Mouse (Mus musculus): ENCODE measurements around the gene Arfgef2.

The Arfgef2 gene

DNA sequence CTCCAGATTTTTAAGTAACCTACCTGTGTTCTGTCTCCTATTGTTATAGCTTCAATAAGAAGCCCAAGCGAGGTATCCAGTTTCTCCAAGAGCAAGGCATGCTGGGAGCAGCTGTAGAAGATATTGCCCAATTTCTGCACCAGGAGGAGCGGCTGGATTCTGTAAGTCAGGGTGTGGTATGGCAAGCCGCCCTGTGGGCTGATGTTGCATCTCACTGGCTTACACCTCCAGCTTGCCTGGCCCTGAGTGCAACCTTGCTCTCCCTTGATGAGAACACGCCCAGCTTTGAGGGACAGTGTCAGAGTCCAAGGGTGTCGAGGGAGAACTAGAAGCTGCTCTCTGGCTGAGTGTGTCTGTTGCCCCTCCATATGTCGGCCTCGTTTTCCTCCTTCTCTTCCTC is 53.8 kb downstream of the Arfgef2 start:
- DNase-seq (ENCODE audit: low spot score): no peak

DNA sequence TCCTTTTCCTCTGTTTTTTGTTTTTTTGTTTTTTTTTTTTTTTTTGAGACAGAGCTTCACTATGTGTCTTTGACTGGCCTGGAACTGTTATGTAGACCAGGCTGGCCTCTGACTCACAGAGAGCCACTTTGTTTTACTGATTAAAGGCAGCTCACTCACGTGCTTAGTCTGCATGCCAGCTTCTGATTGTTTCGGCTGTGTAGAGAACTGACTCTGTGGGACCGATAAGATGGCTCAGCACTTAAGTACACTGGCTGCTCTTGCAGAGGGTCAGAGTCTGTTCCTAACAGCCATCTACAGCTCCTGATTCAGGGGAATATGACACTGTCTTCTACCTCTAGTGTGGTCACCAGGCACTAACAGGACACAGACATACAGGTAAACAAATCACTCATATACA is 57.1 kb downstream of the Arfgef2 start:
- no peak for DNase-seq (ENCODE audit: low spot score)

DNA sequence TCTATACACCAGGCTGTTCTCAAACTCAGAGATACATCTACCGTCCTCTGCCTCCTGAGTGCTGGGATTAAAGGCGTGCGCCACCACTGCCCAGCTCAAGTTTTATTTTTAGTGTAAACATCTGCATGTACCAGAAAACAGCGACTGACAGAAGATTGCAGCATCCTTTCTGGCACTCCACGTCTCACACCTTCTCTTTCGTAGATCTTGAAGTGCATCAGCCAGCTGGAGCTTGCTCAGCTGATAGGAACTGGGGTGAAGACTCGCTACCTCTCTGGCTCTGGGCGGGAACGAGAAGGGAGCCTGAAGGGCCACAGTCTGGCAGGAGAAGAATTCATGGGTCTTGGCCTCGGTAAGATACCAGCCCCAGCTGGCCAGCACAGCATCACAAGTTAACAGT is 60.1 kb downstream of the Arfgef2 start:
- no peak for DNase-seq (ENCODE audit: low spot score)

GRCm38 (mm10) chr2:166870271-166870865 is 65.0 kb downstream of the Arfgef2 start:
- no peak for DNase-seq (ENCODE audit: low spot score)

GRCm38 (mm10) chr2:166870899-166871298 is 65.5 kb downstream of the Arfgef2 start:
- no peak for DNase-seq (ENCODE audit: low spot score)

DNA sequence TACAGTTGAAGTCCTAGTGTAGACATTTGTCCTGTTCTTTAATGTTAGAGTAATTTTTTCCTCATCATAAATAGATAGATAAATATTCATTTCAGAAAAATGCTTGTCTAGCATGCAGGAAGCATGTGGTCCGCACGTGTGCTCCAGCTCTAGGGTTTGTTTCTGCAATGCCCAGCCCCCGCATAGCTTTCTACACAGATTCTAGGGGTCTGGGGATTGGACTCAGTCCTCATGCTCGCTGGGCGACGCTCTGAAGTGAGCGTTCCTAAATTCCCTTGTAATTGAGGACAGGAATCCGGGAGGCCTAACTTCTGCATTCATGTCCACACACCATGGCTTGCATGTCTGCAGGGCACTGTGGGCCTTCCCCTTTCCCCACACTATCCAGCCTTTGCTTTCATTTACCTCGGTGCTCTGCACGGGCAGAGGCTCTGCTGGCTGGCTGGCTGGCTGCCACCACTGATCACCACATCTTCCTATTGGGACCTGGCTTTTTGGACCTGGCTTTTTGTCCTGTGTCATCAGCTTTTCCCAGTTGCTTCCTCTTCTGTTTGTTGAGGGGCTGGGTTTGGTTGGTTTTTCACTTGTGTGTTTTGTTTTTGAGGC is 69.4 kb downstream of the Arfgef2 start:
- no peak for DNase-seq (ENCODE audit: low spot score)

DNA sequence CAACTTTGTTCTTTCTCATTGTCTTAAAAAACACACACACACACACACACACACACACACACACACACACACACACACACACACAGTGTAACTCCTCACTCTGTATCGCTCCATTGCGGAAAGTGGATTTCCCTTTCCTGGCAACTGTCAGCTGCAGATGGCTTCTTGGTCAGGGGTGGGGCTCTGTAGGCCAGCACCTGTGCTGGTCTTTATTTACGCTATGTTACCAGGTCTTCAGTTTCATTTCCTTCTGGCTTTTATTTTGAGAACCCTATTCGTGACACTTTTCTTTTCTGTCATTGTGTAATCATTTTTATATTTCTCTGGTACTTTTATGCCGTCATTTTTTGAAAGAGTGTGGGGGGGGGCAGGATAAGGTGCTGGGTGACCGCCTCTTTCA is 70.2 kb downstream of the Arfgef2 start:
- DNase-seq (ENCODE audit: low spot score): no peak

DNA sequence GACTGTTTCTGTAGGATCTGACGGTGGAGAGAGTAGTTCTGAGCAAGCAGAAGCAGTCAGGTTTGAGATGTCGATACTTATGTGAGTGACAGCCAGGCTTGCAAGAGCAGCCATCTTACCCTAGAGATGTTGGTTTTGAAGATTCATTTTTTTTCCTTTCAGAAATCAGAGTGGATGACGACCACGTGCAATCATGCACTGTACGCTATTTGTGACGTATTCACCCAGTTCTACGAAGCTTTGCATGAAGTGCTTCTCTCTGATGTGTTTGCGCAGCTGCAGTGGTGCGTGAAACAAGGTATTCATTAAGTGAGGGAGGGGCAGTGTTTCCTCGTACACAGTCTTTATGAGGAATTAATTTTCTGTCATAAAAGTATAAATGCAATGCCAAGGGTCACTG is 70.9 kb downstream of the Arfgef2 start:
- no peak for DNase-seq (ENCODE audit: low spot score)

- DNase-seq (ENCODE audit: low spot score): no peak
Measured at GRCm38 (mm10) chr2:166885066-166885465, 79.7 kb downstream of the Arfgef2 start.

DNA sequence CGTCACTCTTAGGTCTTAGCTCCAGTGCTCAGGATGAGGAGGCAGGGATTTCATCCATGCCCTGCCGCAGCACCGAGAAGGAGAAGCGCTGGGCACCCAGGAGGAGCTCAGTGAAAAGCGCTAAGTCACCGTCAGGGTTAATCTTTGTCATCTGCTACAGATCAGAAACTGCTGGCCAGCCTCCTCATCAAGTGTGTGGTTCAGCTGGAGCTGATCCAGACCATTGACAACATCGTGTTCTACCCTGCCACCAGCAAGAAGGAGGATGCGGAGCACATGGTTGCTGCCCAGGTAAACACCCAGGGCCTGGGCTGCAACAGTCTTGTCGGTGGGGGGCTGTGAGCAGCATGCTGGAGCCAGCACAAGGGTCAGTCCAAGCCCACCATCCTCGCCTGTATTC is 80.2 kb downstream of the Arfgef2 start:
- DNase-seq (ENCODE audit: low spot score): no peak

GRCm38 (mm10) chr2:166886231-166886630 is 80.8 kb downstream of the Arfgef2 start:
- no peak for DNase-seq (ENCODE audit: low spot score)

DNA sequence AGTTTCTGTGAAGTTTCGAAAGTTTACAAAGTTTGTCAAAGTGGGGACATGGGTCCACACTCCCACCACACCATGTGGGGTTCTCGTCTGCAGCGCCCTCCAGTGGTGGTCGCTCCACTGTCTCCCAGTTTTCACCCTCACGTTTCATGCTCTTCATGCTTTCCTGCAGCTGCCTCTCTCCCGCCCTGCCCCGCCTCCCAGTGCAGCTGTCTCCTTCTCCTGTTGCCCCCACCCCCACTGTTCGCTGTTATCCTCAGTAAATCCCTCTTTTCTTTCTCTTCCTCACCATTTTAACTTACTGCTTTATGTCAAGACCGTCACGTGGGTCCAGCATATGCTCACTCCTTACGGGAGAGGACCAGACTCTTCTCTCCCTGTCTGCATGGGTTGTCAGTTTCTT is 82.4 kb downstream of the Arfgef2 start:
- no peak for DNase-seq (ENCODE audit: low spot score)

DNA sequence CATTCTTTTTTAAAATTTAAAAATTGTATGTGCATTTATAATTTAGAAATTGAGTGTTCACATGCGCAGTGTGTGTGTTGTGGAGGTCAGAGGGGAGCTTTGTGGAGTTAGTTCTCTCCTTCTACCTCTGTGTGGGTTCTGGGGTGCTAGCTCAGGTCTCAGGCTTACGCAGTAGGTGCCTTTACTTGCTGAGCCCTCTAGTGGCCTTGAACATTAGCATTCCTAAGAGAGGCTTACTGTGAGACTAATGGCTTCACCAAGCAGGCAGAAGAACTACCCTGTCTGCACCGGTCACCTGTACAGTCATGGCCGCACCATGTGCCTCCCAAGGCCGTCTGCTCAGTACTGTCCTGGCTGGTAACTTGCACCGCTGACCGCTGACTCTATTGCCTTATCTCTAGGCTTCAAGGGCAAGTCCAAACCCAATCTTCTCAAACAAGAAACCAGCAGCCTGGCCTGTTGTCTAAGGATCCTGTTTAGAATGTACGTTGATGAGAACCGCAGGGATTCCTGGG is 86.0 kb downstream of the Arfgef2 start:
- no peak for DNase-seq (ENCODE audit: low spot score)

- DNase-seq (ENCODE audit: low spot score): no peak
Measured at GRCm38 (mm10) chr2:166892158-166892680, 86.8 kb downstream of the Arfgef2 start.

DNA sequence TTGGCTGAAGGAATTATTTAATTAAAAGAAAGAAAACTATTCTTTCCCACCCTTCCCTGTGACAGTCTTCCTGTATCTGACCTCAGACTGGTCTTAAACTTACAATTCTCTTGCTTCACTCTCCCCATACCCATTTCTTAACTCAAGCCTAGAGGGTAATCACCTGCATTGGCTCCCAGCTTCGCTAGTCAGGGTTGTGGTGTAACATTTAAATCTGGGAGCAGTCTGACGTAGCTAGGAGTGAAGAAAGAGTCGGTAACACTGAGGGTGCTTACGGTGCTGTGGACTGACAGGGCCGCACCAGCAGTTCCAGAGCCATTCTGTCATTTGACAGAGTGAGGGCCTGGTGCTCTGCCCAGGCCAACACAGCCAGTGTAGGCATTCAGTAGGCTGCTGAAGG is 87.6 kb downstream of the Arfgef2 start:
- no peak for DNase-seq (ENCODE audit: low spot score)

DNA sequence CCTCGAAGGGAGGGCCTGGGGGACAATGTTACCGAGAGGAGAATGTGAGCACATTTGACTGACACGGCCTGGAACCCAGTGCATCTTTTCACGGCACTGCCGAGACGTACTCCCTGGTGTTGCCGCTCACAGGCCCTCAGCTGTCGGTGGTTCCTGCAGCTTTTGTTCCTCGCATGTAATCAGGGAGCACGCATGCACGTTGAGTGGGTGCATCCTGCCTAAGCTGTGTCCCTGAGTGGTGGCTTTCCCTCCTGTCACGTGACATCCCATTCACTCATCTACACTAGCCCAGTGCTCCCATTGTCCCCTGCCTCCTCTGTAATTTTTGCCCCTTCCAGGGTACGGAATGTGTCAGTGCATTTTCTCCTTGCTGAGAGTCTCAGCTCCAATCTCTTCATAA is 91.0 kb downstream of the Arfgef2 start:
- no peak for DNase-seq (ENCODE audit: low spot score)

GRCm38 (mm10) chr2:166896974-166897373 is 91.6 kb downstream of the Arfgef2 start:
- DNase-seq (ENCODE audit: low spot score): no peak

DNA sequence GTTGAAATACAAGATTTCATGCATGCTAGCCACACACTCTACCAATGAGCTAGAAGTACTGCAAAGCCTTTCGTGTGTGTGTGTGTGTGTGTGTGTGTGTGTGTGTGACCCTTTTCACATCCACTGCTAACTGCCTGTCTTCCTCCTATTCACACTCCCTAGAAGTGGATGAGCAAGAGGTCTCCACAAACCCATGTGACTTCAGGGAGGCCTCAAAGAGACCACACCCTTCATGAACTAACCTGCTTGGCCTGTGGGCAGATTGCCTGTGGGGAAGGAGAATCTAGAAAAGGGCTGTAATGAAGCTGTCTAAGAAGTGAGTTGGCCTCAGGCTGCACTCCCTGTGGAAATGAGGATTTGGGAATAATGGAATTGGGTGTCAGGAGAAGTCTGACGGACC is 93.8 kb downstream of the Arfgef2 start:
- DNase-seq (ENCODE audit: low spot score): no peak

GRCm38 (mm10) chr2:166899746-166900145 is 94.4 kb downstream of the Arfgef2 start:
- DNase-seq (ENCODE audit: low spot score): no peak

DNA sequence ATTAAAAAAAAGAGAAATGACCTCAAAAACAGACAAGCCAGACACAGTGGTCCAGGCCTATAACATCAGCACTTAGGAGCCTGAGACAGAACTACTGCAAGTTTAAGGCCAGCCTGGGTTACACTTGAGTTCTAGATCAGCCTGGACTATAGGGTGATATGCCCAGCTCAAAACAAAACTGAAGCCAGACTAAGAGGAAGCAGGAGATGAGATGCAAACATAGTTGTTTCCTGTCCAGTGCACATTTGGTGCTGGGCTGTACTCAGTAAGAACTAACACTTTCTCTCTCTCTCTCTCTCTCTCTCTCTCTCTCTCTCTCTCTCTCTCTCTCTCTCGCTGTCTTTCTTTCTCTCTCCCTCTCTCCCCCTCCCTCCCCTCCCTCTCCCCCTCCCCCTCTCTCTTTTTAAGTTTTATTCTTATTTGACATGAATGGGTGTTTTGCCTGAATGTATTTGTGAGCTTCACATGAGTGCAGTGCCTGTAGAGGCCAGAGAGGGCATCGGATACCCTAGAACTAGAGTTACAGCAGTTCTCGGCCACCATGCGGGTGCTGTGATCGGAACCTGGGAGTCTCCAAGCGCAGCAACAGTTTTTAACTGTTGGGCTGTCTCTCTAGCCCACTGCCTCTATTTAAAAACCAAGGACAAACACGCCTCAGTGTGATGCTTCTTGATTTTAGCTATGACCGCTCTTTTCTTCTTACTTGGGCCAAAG is 95.6 kb downstream of the Arfgef2 start:
- DNase-seq (ENCODE audit: low spot score): no peak

- no peak for DNase-seq (ENCODE audit: low spot score)
Measured at GRCm38 (mm10) chr2:166903719-166904282, 98.4 kb downstream of the Arfgef2 start.

GRCm38 (mm10) chr2:166905711-166906522 is 100.5 kb downstream of the Arfgef2 start, which contains the start of gene Cse1l:
Gene Cse1l (plus strand): TSS chr2:166906040.
- DNase-seq (ENCODE audit: low spot score): peak; percentile 97
